Mouse (Mus musculus): ENCODE data around the gene Lrpprc.

DNA sequence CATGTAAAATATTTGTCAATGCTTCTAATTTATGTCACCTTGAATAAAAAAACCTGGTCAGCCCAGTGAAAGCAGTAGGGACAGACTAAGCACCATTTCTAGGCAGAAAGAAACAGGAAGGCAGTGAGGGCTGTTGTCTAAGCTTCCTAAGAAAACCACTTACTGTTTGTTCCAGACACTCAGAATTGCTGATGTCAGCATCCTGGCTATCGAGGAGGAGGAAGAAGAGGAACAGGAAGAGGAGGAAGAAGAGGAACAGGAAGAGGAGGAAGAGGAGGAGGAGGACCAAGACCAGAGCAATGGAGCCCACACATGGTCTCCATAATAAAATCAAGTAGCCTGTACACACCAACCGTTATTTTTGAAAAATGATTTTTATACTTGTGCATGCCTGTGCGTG is 71.5 kb downstream of the Lrpprc start:
- no peak for TF ChIP-seq CTCF (IDR thresholded peaks at IDR 0.05)
- no peak for TF ChIP-seq EP300 (IDR thresholded peaks at IDR 0.05)
